Mouse (Mus musculus) urinary bladder, adult 18-20 months (tissue): ENCODE results near the gene Adar.
A peak's percentile ranks its signal among the peaks of the same experiment; 100 is the strongest.

ENCODE experiments used
- DNase-seq, 2 experiments: peaks; one replicate each; pipeline ENCODE4 v3.0.0; 2022; ENCODE audit warnings: low spot score in 2 of 2, mixed read lengths in 2 of 2

Adar gene

DNA sequence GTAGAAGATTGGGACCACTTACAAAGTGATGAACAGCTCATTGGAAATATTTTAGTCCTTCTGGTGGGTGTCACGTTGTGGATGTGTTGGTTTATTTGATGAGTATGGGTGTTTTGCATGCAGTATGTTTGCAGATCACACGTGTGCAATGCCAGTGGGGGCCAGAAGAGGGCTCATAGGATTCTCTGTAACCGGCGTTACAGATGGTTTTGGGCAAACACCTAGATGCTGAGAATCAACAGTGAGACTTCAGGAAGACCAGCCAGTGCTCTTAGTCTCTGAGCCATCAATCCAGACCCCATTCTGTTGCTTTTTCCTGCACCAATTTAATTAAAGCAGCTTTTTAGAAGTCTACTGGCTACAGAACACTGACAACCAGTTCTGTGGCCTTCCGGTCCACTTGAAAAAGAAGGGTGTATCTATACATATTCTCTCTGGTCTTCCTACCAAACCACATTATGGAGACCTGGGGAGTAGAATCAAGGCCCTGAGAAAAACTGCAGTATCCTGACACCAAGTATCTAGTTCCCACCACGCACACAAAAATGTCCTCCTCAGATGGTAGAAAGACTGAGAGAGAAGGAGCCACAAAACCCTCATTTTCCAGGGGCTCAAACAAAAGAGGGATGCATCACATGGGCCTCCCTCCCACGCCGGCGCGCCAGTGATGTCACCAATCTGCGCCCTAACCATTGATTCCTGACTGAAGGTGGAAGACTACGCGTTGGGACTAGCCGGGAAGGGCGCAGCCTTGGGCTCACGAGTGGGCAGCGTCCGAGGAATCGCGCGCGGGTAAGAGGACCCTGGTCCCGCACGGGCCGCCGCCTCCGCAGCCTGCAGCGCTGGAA, at the start of gene Adar:
Gene Adar, plus strand, starts transcription at position 664 of the 848 bp plus-strand sequence.
- DNase-seq, result peak; percentile 45 to 66

- no peak for DNase-seq
These were observed 47.7 kb upstream of the Adar start for GRCm38 (mm10) chr3:89667131-89667530.

GRCm38 (mm10) chr3:89671334-89671733, 43.5 kb upstream of the Adar start:
- no peak for DNase-seq

GRCm38 (mm10) chr3:89672573-89673317, 42.1 kb upstream of the Adar start:
- no peak for DNase-seq

GRCm38 (mm10) chr3:89677617-89678016, 37.2 kb upstream of the Adar start:
- DNase-seq, result no peak

- DNase-seq, result no peak
These were observed 28.8 kb upstream of the Adar start for GRCm38 (mm10) chr3:89686031-89686430.

- DNase-seq, result peak; percentile 79 to 87
These were observed 25.9 kb upstream of the Adar start for GRCm38 (mm10) chr3:89688694-89689581.

GRCm38 (mm10) chr3:89691776-89692175, 23.0 kb upstream of the Adar start:
- no peak for DNase-seq

DNA sequence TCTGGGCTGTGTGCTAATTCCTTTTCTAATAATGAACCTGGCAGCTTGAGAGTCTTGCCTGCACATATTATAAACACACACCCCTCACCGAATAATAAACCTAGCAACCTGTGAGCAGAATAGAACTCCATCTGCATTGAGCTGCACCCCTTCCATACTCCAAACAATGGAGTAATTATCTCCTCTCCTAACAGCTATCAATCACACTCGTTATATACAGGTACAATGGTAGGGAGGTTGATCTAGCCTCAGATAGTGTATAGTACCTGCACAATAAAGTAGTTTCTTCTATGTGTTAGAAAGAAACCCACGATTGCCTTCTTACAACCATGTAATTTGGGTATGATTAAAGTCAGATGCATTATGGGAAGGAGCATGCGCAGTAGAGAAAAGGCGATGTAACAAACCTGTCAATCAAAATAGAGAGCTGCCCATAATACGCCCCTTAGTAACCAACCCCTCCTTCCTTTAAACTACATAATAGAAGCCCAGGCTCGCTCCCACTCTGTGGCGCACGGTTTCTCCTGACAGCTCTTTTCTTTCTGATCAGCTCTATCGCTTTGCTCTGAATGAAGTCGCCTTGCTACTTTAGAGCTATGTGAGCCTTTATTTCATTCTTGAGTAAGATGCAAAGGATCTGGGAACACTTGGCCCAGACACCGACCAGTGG, 18.5 kb upstream of the Adar start:
- DNase-seq, result no peak

GRCm38 (mm10) chr3:89698958-89699357, 15.9 kb upstream of the Adar start:
- no peak for DNase-seq

- DNase-seq, result no peak
These were observed 14.4 kb upstream of the Adar start for GRCm38 (mm10) chr3:89700461-89700860.

GRCm38 (mm10) chr3:89703596-89703995, 11.2 kb upstream of the Adar start:
- DNase-seq, result no peak

GRCm38 (mm10) chr3:89704064-89704463, 10.8 kb upstream of the Adar start:
- DNase-seq, result no peak

DNA sequence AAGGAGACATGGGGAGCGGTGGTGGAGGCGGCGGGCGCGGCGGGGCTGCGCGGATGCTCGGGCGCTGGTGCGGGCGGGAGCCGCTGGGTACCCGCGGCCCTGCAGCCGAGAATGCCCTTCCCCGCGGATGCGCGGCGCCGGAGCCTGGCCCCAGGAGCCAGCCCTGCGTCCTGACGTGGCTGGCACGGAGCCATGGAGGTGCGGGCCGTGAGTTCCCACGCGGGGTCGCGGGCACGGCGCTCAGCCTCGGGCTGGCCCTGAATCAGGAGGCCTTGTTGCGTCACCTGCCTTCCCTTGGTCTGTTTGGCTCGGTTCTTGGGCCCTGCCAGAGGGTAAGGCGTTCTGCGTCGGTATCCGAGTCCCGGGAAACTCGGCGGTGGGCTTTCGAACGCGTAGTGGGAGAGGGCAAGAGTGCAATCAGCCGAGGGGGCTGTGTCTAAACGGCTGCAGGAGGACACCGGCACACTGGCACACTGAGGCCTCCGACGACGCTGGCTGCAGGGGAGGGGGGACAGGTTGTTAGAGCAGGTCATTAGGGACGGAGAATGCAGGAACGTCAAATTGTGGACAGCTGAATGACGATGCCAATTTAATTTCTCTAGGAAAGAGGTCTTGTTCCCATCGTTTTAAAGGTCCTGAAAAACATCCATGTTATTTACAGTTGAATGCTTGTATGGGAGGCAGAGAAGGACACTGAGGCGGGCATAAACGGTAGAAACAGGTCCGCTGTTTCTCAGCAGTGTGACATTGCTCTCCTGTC, 565 bp downstream of the Adar start:
- DNase-seq, result peak in 1 of 2 experiments; percentile 55

- DNase-seq, result no peak
These were observed 1.1 kb downstream of the Adar start for GRCm38 (mm10) chr3:89715967-89716256.

DNA sequence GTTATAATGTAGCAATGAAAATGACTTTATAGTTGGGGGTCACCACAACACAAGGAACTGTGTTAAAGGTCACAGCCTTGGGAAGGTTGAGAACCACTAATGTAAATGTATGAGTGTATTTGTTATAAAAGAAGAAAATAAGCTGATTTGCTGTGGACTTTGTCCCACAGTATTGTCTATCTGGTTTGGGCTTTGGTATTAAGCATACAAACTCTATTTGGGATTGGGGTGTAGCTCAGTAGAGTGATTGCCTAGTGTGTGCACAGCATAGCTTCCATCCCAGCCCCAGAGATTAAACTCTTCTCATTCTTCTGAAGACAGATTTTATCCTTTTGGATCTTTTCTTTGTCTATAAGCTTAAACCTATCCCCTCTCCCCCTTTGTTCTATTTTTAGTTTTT, 7.2 kb downstream of the Adar start:
- no peak for DNase-seq

DNA sequence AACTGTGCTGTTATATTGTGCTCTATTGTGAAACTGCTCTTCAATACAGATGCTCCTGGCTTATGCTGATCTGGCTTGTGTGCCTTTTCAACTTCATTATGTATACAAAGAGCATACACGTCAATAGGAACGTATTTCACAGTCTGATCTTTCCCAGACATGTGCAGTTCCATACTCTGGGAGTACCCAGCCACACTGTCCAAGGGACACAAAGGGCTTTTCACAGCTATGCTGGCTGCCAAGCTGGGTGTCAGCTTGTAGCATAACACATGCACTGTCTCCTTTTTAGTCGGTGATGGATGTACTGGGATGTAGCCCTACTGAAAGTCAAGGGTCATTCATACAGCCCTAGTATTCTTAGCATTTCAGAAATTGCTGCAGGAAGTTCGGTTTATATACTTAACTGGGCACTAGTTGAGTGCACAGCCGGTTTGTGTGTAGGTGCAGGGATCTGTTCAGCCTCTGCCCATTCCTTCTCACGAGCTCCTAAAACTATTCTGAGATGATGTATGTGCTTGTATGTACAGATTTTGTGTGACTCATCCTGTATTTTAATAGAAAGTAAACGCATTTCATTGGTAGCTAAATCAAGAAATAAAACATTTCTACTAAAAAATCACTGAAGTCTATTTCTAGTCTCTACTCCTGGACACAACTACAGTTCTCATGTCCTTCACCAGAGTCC, 8.7 kb downstream of the Adar start:
- DNase-seq, result no peak

DNA sequence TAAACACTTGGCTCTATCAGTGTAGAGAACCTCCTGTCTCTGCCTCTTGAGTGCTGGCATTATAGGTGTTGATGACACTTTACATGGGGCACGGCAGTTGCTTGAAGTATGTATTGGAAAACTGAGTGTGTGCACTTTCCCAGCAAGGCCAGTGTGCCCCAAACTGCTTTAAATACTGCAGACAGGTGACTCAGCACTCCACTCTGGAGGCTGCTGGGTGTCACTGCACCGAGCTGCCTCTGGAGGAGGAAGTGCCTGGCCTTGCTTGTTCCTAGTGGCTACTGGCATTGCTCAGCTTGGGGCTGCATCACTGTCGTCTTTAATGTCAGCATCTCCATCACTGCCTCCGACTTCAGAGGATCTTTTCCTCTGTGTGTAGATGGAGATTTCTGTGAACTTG, 12.2 kb downstream of the Adar start:
- DNase-seq, result peak; percentile 24 to 37

- DNase-seq, result no peak
These were observed 14.0 kb downstream of the Adar start for GRCm38 (mm10) chr3:89728848-89729247.
